8 mouse cellular contexts compared by ENCODE assay signal in genomic region chr2:144458975-144459754, GRCm38 (mm10).
DNase-seq lines count a peak whose midpoint lies in the region; ATAC-seq lines count a peak whose summit lies in the region.

No protein-coding gene starts in this region.

- peak overlapping the region; percentile 74 for H3K9ac ChIP-seq in hindbrain, embryonic 16.5 days (ENCODE audit: low read depth, low read length)

- H3K4me3 ChIP-seq in hindbrain, embryonic 16.5 days (ENCODE audit: low read length), result peak overlapping the region; percentile 45

- H3K36me3 ChIP-seq in hindbrain, embryonic 16.5 days (ENCODE audit: control insufficient read depth, insufficient read depth, low read length), result no peaks in the 10 kb centered on the region

- ATAC-seq in hindbrain, embryonic 16.5 days, result peak; percentile 99

- WGBS in hindbrain, embryonic 16.5 days, result 9% methylated on average over 25 of the region's 25 CpGs

- peaks cover 9% of the 10 kb centered on the region for H3K4me1 ChIP-seq in hindbrain, embryonic 16.5 days (ENCODE audit: control insufficient read depth, insufficient read depth, low read depth, low read length)

- peak overlapping the region; percentile 56 for H3K4me2 ChIP-seq in hindbrain, embryonic 16.5 days (ENCODE audit: low read length)

- peak overlapping the region; percentile 82 for H3K27ac ChIP-seq in hindbrain, embryonic 16.5 days (ENCODE audit: low read depth, low read length)

- no peaks in the 10 kb centered on the region for H3K9me3 ChIP-seq in hindbrain, embryonic 16.5 days (ENCODE audit: control insufficient read depth, low read length)

- H3K27me3 ChIP-seq in hindbrain, embryonic 16.5 days (replicated peaks; ENCODE audit: control insufficient read depth, insufficient read depth, low read length), result peaks cover 18% of the 10 kb centered on the region

- DNase-seq in R1 (ENCODE audit: low read depth, low spot score), result peak; percentile 92
- DNase-seq in cerebellum, postnatal 14 days, result peak; percentile 91
- DNase-seq in gastrocnemius, adult 18-20 months (ENCODE audit: low spot score), result peak; percentile 86
- peak; percentile 82 for DNase-seq in left cerebral cortex, adult 11 months (ENCODE audit: low spot score)
- peak; percentile 93 for DNase-seq in lung, postnatal 36 days
- peak; percentile 81 for DNase-seq in retina, embryonic 14.5 days (ENCODE audit: low spot score)
- peak; percentile 70 to 73 for DNase-seq in thymus, postnatal 36 days

Comparison
In these comparisons a context has a peak if more than half of its experiments do, and no peak if none do; other contexts are left out.
1. Peak in every context shown above with its lines: DNase-seq, ATAC-seq, H3K4me3 ChIP-seq and H3K27ac ChIP-seq.